Mouse (Mus musculus) forebrain, postnatal 0 days (tissue): Measurements from ENCODE around the gene Nfyc. TPM values are rescaled to one million over a fixed set of nuclear protein-coding genes. Genes with fewer than 3 reads are reported as not detected.

Source experiments
- ATAC-seq: fragments of 200-750 bp; cut with Nextera tagmentation; 2 replicates; pipeline ENCODE4 v1.8.0; 2017; ENCODE audit warnings: mild to moderate bottlenecking, moderate library complexity
- DNase-seq: peaks from one replicate; pipeline ENCODE4 v3.0.0-alpha.2; 2015
- H3K27ac ChIP-seq: fragments of 300-500 bp; sonication (generic); 2 replicates; pipeline ENCODE4 v1.5.1; 2014; ENCODE audit warnings: low read depth, mild to moderate bottlenecking, antibody characterized with exemption, low read length, moderate library complexity, mixed read lengths
- H3K27me3 ChIP-seq: fragments of 300-500 bp; sonication (generic); 2 replicates; pipeline ENCODE4 v1.6.1; 2014; ENCODE audit warnings: mild to moderate bottlenecking, low read length, mixed read lengths; ENCODE audit not compliant: insufficient read depth
- H3K36me3 ChIP-seq: fragments of 300-500 bp; sonication (generic); 2 replicates; pipeline ENCODE4 v1.6.1; 2014; ENCODE audit warnings: mild to moderate bottlenecking, moderate library complexity; ENCODE audit not compliant: insufficient read depth
- H3K4me1 ChIP-seq: fragments of 300-500 bp; sonication (generic); 2 replicates; pipeline ENCODE4 v1.6.1; 2014; ENCODE audit warnings: antibody characterized with exemption; ENCODE audit not compliant: insufficient read depth
- H3K4me2 ChIP-seq: fragments of 300-500 bp; sonication (generic); 2 replicates; pipeline ENCODE4 v1.6.1; 2014; ENCODE audit warnings: low read depth, mild to moderate bottlenecking, moderate library complexity
- H3K4me3 ChIP-seq: fragments of 300-500 bp; sonication (generic); 2 replicates; pipeline ENCODE4 v1.5.1; 2014; ENCODE audit warnings: low read depth, low read length, mixed read lengths
- H3K9ac ChIP-seq: fragments of 300-500 bp; sonication (generic); 2 replicates; pipeline ENCODE4 v1.6.1; 2014; ENCODE audit warnings: mild to moderate bottlenecking
- H3K9me3 ChIP-seq: fragments of 300-500 bp; sonication (generic); 2 replicates; pipeline ENCODE4 v1.6.1; 2016; ENCODE audit warnings: low read length
- CTCF ChIP-seq: sonication (generic); IDR thresholded peaks from 2 replicates; pipeline ENCODE4 v1.5.1; 2016; ENCODE audit warnings: antibody characterized with exemption, control low read depth, low read depth
- WGBS: fragments of 180-500 bp; shearing (Covaris S2); extraction: QIAGEN DNeasy Blood & Tissue Kit; methylation state at CpG from one replicate; pipeline ENCODE4 v1.1.7; 2014; 5-methylcytosine and 5-hydroxymethylcytosine counted together
- polyA plus RNA-seq: library from polyadenylated mRNA; unstranded; fragments of >200 nt; fragmentation: Nextera tagmentation; extraction: Ambion mirVana; gene quantifications from 2 replicates; pipeline ENCODE4 v1.2.1, GENCODE M21; 2015
- total RNA-seq: library from RNA; depleted of rRNA; stranded (reverse); fragments of >200 nt; gene quantifications from 2 replicates; pipeline ENCODE4 v1.2.3, GENCODE M21; 2014

Nfyc gene
- total and polyA plus RNA-seq, 2 experiments from 2014 or later = 72.7 to 74.6 TPM

GRCm38 (mm10) chr4:120817002-120817774, 14.2 kb downstream of the Nfyc start:
- Histone ChIP-seq H3K9me3 (no peaks in the 10 kb centered on the region), H3K36me3 (no peaks in the 10 kb centered on the region), H3K9ac (no peak overlapping the region), H3K4me1 (peaks cover 10% of the 10 kb centered on the region), H3K27me3 (no peaks in the 10 kb centered on the region), H3K27ac (no peak overlapping the region), H3K4me2 (no peak overlapping the region), H3K4me3 (no peak overlapping the region)
- ATAC-seq (no peak), DNase-seq (no peak)
- WGBS = 11% methylated on average over 3 of the region's 3 CpGs
- TF ChIP-seq CTCF = no peak

GRCm38 (mm10) chr4:120815622-120816334, 15.6 kb downstream of the Nfyc start:
- Histone ChIP-seq H3K4me3 (peak overlapping the region; percentile 37), H3K27ac (0 out of 2 replicates have a peak overlapping the region, but pooled peaks have one; percentile 5), H3K9me3 (no peaks in the 10 kb centered on the region), H3K9ac (peak overlapping the region; percentile 34), H3K4me1 (peaks cover 10% of the 10 kb centered on the region), H3K27me3 (no peaks in the 10 kb centered on the region), H3K4me2 (peak overlapping the region; percentile 48), H3K36me3 (no peaks in the 10 kb centered on the region)
- 5% methylated on average over 10 of the region's 10 CpGs for WGBS
- ATAC-seq (peak; percentile 100), DNase-seq (peak; percentile 93)
- TF ChIP-seq CTCF = no peak

GRCm38 (mm10) chr4:120815163-120815562, 16.2 kb downstream of the Nfyc start:
- peak overlapping the region; percentile 34 for H3K9ac ChIP-seq
- H3K9me3 ChIP-seq = no peaks in the 10 kb centered on the region
- 0 out of 2 replicates have a peak overlapping the region, but pooled peaks have one; percentile 5 for H3K27ac ChIP-seq
- H3K36me3 ChIP-seq = no peaks in the 10 kb centered on the region
- no peak; the same call in 1 of the 2 replicates for ATAC-seq
- no peak for TF ChIP-seq CTCF
- peaks cover 10% of the 10 kb centered on the region for H3K4me1 ChIP-seq
- no peaks in the 10 kb centered on the region for H3K27me3 ChIP-seq
- no peak for DNase-seq
- H3K4me2 ChIP-seq = peak overlapping the region; percentile 48
- peak overlapping the region; percentile 37 for H3K4me3 ChIP-seq
- WGBS = 10% methylated on average over 4 of the region's 4 CpGs

GRCm38 (mm10) chr4:120814171-120814570, 17.2 kb downstream of the Nfyc start:
- H3K4me1 ChIP-seq = peaks cover 10% of the 10 kb centered on the region
- 35% methylated on average over 4 of the region's 4 CpGs for WGBS
- TF ChIP-seq CTCF = no peak
- no peaks in the 10 kb centered on the region for H3K9me3 ChIP-seq
- no peak for ATAC-seq
- DNase-seq = no peak
- peak overlapping the region; percentile 48 for H3K4me2 ChIP-seq
- H3K9ac ChIP-seq = peak overlapping the region; percentile 34
- no peaks in the 10 kb centered on the region for H3K27me3 ChIP-seq
- no peaks in the 10 kb centered on the region for H3K36me3 ChIP-seq
- no peak overlapping the region for H3K27ac ChIP-seq
- peak overlapping the region; percentile 37 for H3K4me3 ChIP-seq

GRCm38 (mm10) chr4:120813762-120814161, 17.6 kb downstream of the Nfyc start:
- peaks cover 10% of the 10 kb centered on the region for H3K4me1 ChIP-seq
- H3K36me3 ChIP-seq = no peaks in the 10 kb centered on the region
- no peaks in the 10 kb centered on the region for H3K27me3 ChIP-seq
- ATAC-seq (no peak), DNase-seq (no peak)
- H3K27ac ChIP-seq = no peak overlapping the region
- no peaks in the 10 kb centered on the region for H3K9me3 ChIP-seq
- WGBS = 9% methylated on average over 1 of the region's 1 CpGs
- H3K9ac ChIP-seq = peak overlapping the region; percentile 34
- no peak for TF ChIP-seq CTCF
- H3K4me3 ChIP-seq = peak overlapping the region; percentile 37
- peak overlapping the region; percentile 48 for H3K4me2 ChIP-seq

GRCm38 (mm10) chr4:120805816-120806215, 25.6 kb downstream of the Nfyc start:
- Histone ChIP-seq H3K4me1 (no peaks in the 10 kb centered on the region), H3K27ac (no peak overlapping the region), H3K9me3 (no peaks in the 10 kb centered on the region), H3K4me2 (no peak overlapping the region), H3K27me3 (no peaks in the 10 kb centered on the region), H3K9ac (no peak overlapping the region), H3K4me3 (no peak overlapping the region), H3K36me3 (no peaks in the 10 kb centered on the region)
- no peak for TF ChIP-seq CTCF
- DNase-seq = no peak
- no peak for ATAC-seq

GRCm38 (mm10) chr4:120801446-120801845, 29.9 kb downstream of the Nfyc start:
- 0 out of 2 replicates have a peak, but pooled peaks have one; percentile 22 for TF ChIP-seq CTCF
- Histone ChIP-seq H3K4me1 (no peaks in the 10 kb centered on the region), H3K9me3 (no peaks in the 10 kb centered on the region), H3K27me3 (no peaks in the 10 kb centered on the region), H3K9ac (no peak overlapping the region), H3K4me3 (no peak overlapping the region), H3K36me3 (no peaks in the 10 kb centered on the region), H3K4me2 (no peak overlapping the region), H3K27ac (no peak overlapping the region)
- DNase-seq (no peak), ATAC-seq (no peak)
- WGBS = 30% methylated on average over 2 of the region's 2 CpGs
